Mouse (Mus musculus) R1 (cell line): ENCODE measurements around the gene Wnt2b.
A peak's percentile ranks its signal among the peaks of the same experiment; 100 is the strongest.

Experiments used
- DNase-seq: peaks from one replicate; pipeline ENCODE4 v3.0.0-alpha.2; 2018; ENCODE audit warnings: low read depth, low spot score

Wnt2b gene

DNA sequence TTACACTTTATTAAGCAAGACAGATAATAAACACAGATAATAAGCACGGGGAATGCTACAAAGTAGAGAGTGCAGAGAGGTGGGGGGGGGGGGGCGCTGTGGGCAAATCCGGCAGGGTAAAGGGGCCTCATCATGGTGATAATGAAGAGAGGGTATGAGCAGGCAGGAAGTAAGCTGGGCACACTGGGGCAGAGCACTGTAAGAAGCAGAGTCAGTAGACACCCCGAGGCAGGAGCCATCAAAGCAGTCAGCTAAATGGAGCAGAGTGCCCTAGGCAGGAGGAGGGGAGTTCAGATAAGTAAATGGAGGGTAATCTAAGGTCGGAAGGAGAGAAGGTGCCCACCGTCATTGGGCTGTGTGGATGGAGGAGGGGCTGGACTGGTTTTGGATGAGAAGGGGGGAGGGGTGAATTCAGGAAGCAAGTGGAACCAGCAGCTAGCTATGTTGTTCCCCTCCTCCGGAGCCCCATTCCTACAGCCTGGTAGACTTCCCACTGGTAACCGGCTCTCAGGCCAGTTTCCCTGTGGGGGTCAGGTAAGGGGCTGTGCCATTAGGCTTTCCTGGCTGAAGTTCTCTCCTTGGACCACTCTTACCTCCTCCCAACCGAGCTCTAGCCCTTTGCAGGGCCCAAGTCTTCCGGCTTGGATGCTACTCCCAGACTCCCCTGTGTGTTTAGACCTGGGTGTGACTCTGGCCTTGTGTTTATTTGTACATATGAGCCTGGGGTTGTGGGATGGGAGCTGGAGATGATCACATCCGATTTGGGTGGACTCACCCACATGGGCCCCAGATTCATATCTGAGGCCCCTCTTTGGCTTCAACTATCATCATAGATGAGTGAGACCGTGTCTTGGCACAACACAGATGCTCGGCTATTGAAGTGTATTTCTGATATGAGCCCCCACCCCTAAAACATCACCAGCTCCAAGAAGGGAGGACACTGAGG, 1.9 kb upstream of the Wnt2b start:
- no peak for DNase-seq

DNA sequence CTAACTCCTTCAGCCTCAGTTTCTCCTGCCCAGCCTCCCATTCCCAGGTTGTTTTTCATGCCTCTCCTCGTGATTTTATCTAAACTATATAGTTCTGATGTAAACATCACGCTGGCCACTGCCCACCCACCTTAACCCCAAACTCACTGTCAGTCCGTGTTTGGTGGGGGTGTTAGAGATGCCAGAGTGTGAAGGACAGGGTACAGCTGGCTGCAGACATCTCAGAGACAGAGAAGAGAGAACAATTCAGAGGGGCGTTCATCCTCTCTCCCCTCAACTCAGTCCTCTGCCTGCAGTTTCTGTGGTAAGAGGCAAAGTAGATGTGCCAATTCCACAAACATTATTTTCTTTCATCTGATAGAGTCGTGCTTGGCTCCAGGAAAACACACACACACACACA, 1.1 kb upstream of the Wnt2b start:
- no peak for DNase-seq

DNA sequence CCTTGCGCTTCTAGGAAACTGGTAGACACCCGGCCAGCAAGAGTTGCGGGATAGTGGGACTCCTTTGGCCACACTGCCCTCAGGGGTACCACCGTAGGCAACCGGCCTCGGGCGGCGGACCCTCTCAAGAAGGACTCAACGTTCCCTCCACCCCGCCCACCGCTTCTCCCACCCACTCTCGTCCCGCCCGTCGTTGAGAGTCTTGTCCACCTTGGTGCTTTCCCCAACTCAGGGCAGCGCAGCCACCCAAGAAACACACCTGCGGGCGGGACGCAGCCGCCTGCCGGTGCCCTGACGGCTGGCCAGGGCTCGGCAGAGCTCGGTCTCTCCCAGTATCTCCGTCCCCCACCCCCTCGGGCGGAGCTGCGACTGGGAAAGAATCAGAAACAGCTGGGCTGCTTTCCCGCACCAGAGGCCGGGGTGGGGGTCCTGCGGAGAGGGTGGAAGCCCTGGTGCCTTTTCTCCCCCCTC, 455 bp upstream of the Wnt2b start:
- DNase-seq: peak; percentile 24

DNA sequence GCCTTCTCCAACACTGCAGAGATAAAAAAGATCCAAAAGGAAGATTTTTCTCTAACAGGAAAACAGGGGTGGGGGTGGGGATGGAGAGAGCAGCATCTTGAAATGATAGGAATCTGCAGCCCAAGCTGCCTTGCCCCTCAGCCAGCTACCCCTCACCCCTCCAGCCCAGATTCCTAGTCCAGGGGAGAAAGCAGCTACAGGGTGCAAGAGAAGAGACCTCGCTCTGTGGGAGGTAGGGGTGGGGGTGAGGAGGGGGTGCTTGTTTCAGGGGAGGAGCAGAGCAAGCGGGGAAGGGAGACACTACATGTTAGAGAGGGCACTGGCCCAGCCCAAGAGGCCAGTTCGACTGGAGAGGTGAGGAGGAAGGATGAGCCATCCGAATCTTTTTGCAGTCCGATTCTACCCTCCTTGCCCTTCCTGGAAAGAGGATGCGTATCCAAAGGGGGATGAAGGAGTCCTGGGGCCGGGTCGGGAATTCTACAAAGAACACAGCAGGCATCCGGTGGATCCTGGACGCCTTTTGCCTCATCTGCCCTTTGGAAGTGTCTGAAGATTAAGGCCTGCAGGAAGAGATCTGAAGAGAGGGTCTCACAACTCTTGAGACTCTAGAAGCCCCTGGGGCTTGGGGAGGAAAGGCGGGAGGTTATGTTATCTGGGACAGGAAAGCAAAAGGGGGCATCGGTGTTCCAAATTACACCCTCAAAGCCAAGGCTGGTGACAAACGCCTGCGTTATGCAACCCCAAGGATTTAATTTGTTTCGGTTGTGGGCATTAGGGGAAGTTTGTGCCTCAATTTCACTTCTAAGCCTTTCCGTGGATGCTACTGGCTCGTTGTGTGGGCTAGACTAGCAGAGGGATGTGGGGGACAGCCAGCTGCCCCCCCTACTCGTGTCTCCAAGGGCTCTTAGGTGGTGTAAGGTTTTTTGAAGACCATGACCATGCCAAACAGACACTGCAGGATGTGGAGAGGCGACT, 1.4 kb downstream of the Wnt2b start:
- no peak for DNase-seq

DNA sequence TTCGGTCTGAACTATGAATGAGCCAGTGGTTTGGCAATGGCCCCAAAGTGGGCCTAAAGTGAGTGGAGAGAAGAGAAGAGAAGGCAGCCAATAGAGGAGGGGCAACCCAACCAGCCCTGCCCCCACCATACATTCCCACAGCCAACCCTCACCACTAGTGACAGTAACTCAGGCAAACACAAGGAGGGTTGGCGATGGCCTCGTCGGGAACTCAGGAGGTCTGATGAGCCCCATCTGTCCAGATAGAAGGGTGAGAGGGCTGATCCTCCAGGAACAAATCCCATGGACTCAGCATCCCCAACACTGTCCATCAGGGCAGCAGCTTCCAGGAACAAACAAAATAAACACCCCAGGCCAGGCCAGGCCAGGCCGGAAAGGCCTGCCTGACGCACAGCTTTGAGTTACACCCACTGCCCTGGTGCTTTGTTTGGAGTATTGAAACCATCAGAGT, 5.6 kb downstream of the Wnt2b start:
- DNase-seq: peak; percentile 28

DNA sequence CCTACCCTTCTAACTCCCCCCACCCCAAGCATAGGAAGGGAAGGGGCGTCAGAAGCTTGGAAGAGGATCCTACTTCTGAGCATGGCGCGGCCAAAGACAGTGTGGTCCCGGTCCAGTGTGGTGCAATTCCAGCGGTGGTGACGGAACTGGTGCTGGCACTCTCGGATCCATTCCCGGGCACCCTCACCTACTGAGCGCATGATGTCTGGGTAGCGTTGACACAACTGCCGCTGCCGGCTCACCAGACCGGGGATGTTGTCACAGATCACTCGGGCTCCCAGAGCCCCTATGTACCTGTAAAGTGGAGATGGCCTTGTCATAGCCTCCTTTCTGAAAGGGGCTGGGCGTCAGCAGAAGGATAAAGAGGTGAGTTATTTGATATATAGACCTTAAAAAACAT, 7.2 kb downstream of the Wnt2b start:
- no peak for DNase-seq

DNA sequence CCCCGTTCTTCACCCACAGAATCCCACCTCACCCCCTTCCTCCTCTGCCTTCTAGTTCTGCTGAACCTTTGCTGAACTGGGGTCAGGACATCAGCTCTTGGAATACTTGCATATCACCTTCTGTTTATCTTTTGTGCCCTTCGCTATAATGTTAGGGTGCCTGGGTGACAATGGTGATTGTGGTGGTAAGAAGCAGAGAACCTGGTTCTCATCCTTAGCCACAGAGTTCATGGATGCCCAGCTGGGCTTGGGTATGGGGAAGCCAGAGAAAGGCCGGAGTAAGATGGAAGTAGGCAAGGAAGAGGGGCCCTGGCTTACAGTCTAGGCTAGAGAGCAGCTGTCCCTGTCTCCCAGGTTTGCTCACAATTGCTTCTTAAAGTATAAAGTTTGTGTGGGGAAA, 7.6 kb downstream of the Wnt2b start:
- no peak for DNase-seq

DNA sequence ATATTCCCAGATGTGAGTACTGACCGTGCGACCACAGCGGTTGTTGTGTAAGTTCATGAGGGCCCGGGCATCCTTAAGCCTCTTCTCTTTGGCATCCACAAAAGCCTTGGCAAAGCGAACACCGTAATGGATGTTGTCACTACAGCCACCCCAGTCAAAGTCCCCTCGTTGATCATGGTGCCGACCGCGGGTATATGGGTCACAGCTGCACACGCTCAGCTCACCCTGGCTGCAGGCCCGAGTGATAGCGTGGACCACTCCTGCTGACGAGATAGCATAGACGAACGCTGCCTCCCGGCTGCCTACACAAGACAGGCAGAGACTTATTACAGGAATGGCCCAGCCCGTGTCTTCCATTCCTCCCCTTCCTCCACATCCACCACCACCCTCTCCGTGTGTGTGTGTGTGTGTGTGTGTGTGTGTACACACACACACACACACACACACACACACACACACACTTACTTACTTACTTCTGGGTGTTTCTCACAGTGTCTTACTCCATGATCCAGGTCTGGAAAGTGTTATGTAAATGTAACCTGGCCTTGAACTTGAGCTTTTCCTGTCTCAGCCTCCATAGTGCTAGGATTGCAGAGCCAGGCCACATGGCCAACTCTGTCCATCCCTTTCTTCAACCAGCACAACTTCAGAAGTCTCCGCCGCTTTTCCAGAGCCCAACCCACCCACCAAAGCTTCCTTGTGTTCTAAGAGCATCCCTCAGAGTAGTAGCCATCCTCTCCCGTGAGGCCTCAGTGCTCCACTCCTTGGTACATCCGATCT, 8.6 kb downstream of the Wnt2b start:
- peak; percentile 85 for DNase-seq

DNA sequence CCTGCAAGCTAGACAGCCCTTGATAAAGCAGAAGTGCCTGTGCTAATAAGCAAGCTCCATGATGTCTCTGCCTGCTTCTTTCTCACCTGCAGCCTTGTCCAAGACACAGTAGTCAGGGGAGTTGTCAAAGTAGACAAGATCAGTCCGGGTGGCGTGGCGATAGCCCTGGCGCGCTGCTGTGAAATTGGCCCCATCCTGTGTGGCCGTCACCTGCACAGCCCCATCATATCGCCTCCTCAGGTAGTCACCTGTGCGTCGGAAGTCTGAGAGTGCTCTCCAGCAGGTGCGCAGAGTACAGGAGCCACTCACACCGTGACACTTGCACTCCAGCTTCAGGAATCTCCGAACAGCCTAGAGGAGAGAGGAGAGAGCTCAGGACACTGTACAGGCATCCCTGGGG, 10.8 kb downstream of the Wnt2b start:
- DNase-seq: no peak

DNA sequence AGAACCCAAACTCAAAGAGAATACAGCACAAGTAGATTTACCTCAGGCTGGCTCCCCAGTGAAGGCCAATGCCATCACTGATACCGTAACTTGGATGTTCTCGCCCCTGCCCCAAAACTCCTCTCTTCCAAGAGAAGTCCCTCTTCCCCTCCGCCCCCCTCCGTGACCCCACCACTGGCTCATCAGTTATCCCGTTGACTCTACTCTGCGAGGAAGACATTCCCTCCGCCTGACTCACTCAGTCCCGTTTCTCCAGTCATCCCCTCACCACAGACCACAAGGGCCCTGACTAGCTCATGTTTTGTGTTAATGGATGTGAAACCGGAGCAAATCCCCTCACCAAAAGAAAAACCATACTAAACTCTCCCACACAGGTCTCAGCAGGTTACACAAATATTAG, 16.8 kb downstream of the Wnt2b start:
- no peak for DNase-seq

DNA sequence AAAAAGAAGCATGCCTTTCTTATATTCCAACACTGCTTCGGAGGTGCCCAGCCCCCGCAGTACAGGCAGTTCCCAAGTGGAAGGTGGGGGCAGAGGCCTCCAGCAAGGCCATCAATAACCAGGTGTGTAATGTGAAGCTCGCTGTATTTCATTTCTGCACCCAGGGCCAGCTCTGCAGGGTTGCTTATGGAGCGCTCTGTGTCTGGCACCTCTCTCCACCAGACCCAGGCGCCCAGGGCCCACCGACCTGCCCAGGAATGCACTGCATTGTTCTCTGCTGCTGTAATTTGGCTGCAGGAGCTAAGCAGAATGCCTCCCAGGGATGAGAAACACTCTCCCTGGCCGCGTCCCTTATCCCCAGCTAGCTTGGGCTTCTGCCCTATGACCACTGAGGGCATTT, 18.4 kb downstream of the Wnt2b start:
- DNase-seq: peak; percentile 27

DNA sequence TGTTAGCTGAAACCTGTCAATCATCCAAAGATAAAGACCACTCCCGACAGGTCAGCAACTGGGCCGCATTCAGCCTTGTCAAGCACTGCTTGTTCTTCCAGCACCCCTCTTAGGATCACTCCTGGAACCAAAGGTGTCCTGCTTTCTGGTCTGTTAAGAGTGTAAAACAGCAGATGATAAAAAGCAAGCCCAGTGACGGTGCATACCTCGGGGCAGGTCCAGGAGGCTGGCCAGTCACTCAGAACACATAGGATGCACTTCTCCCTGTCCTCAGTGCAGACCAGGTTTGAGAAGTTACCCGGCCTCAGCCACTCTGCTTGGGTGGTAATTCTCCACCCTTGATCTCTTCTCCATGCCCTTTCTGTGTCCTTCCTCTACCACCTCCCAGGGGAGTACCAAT, 19.0 kb downstream of the Wnt2b start:
- DNase-seq: no peak

DNA sequence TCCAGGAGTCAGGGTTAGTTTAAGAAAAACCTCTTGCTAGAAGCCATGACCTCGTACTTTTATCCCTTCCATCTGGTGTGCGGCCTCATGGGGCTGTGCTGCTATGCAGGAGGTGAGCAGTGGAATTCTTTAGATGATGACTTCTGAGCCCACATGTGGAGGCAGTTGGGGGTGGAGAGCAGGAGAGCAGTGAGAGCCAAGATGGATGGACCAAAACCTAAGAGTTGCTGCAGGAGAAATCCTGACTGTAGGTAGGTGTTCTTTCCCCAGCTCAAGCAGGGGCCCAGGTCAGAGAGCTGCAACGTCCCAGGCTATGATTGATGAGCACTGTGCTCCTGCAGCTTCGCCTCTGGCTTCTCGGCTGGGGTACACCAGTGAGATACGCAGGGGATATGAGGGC, 21.0 kb downstream of the Wnt2b start:
- no peak for DNase-seq

DNA sequence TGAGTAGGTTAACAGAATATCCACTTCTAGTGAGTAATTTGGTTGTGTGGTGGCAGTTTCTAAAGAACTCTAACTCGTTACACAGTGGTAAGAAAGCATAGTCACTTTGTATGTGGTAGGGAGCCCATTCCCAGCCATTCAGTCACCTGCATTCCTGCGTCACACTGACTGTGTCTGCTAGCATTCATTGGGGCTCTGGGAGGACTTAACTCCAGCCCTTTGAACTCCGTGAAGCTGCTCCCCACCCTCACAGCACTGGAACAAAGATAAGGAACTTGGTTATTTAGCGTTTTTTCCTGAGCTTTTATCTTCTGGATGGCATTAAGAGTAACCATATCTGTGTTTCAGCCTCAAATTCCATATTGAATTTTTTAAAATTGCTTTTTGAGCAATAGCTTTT, 23.4 kb downstream of the Wnt2b start:
- no peak for DNase-seq

DNA sequence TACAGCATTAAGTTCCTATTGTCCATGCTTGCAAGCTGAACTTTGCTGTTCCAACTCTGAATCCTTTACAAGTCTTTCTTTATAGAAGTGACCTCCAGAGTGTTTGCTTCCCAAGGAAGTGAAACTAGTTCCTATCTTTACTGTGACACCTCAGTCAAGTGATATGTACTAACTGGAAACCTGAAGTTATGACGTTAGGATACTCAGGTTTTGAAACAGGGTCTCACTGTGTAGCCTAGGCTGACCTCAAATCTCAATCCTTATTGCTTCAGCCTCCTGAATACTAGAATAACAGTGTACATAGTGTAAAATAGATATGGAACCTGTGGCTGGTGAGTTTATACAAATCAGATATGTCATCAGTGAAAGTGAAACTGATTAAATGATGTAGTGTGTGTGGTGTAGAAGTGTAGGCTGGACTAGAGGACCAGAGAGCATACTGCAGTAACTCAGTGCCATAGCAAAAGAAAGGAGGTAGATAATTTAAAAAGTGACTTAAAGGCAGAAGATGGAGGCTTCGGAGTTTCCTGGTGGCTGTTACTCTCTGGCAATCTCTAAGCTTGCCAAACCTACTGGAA, 23.9 kb downstream of the Wnt2b start:
- no peak for DNase-seq

DNA sequence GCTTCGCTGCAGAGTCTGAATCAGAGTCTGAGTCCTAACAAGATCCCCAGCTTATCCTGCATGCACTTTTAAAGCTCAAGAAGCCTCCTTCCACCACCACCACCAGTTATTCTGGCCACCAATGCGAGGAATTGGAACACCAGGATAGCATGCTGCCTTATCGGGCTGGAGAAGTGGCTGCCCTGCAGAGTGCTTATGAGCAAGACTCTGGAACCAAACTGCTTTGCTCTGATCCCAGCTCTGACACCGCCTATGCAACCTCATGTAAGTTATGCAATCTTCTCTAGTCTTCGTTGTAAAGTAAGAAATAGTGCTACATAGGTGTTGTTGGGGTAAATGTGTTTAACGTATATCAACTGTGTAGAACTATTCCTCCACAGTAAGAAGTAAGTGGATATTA, 32.3 kb downstream of the Wnt2b start:
- DNase-seq: no peak

DNA sequence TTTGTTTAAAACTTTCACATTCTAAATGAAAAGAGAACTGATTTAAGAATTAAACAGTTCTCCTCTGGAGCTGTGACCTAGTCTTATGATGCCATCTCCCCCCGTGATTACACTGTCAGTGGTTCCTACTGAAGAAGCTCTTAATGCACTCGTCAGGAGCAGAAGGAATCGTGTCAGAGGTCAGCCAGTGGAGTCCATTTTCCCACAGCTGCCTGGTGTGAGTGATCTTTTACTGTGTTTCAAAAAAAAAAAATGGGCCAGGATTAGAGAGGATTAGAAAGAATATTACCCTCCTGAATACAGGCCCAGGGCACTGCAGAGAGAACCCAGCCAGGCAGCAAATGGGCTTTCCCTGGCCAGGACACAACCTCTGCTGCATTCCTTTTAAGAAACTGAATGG, 46.7 kb downstream of the Wnt2b start:
- DNase-seq: no peak

DNA sequence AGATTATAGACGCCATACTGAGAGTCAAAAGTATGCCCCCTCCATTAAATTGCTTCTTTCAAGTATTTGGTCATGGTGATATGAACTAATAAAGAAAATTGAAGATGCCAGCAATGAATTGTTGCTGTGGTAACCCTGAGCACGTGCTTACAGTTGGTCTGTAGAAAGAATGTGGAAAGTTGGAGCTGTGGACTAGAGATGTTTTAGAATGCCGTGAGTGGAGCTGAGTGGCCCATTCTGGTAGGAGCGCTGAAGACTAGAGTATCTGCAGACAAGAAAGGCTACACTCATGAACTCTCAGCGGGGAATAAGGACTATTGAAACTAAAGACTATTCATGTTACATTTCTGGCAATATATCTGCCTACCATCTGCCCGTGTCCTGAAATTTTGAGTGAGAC, 52.5 kb downstream of the Wnt2b start:
- no peak for DNase-seq

DNA sequence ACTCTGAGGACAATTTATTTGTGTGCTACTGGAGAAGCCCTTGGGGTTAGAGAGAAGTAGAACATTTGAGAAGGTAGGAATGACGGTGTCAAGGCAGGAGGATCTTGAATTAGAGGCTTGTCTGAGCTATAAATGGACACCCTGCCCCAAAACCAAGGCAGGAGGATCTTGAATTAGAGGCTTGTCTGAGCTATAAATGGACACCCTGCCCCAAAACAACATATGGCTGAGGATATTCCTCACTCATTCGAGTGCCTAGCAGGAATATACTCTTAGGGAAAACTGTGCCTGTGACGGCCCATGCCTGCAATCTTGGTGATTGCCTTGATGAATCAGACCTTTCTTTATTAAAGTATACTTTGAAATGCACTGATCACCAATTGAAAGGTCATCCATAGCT, 55.7 kb downstream of the Wnt2b start:
- DNase-seq: no peak

DNA sequence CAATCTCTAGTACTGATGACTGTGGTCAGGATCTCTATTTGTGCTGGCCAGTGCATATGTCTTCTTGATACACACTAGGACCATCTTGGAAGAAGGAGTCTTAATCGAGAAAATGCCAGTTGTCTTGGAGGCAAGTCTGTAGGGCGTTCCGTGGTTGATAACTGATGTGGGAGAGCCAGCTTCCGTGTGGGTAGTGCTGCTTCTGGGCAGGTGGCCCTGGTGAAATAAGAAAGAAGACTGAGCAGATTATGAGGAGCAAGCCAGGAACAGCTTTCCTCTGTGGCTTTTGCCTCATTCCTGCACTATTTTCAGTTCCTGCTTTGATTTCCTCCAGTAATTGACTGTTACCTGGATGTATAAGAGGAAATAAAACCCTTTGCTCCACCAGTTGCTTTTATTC, 56.3 kb downstream of the Wnt2b start:
- no peak for DNase-seq

DNA sequence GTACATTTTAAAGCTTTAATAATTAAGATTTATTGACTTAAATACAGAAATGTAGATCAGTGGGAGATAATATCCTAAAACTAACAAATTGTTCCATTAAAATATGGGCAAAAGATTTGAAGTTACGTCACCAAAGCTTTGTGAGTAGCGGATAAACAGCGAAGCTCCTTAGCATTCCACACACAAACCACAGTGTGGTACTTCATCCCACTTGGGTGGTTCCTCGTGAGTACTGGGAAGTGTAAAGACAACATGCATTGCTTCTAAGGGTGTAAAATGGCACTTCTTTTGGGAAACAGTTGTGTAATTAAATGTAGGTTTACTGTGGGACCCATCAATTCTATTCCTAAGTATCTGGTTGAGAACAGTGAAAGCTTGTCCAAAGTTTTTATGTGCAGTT, 60.6 kb downstream of the Wnt2b start:
- DNase-seq: no peak
